In the genomic region with DNA sequence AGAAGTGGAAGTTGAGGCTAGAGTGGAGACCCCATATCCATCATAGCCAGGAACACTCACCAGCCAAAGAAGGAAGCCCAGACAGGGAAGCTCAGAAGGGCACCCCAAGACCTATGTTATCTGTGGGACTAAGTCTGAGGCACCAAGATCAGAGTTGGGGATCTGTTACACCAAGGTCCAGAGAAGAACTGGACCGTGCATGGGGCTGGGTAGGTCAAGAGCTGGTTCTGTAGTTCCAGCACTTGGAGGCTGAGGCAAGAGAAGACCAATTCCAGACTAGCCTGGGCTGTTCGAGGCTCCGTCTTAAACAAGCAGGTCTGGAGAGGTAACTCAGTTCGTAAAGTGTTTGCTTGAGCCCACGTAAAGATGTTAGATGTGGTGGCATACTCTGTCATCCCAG, we compare ENCODE assay signal across 12 mouse cellular contexts. TPM values are rescaled to one million over a fixed set of nuclear protein-coding genes. Genes with fewer than 3 reads are reported as not detected.
A peak's percentile ranks its signal among the peaks of the same experiment; 100 is the strongest.
DNase-seq lines count a peak whose midpoint lies in the region; ATAC-seq and TF ChIP-seq lines count a peak whose summit lies in the region.
"Had no signal": no experiment of that assay in that cellular context is flagged by ENCODE, and none has a peak within 500 bp of the region (broad histone marks: within the 10 kb centered on the region; RNA-seq: fewer than 3 reads in every experiment).

No protein-coding gene starts in this region.

- no peaks in the 10 kb centered on the region; the same call in 1 of the 2 replicates for H3K36me3 ChIP-seq in heart, adult 2 months (ENCODE audit: control insufficient read depth, insufficient read depth, low read length)
- no peaks in the 10 kb centered on the region for H3K36me3 ChIP-seq in lung, embryonic 15.5 days
- H3K36me3 ChIP-seq in intestine, embryonic 14.5 days (ENCODE audit: control insufficient read depth, insufficient read depth, low read length): no peaks in the 10 kb centered on the region
- no peaks in the 10 kb centered on the region for H3K36me3 ChIP-seq in stomach, embryonic 15.5 days
- no peaks in the 10 kb centered on the region for H3K36me3 ChIP-seq in midbrain, embryonic 15.5 days (replicated peaks)
- H3K36me3 ChIP-seq: limb, embryonic 13.5 days had no signal

- intact Hi-C loops in heart, adult 2 months (cut with DNase I): loop anchor here (10.0 kb wide), 1 partner anchor 409 kb away; no protein-coding TSS in a partner anchor
- intact Hi-C loops in heart, postnatal 25 days (cut with DNase I): no loop called here

- TF ChIP-seq POLR2A in heart, adult 2 months (IDR thresholded peaks at IDR 0.05; ENCODE audit: insufficient read depth, low read depth, low read length): no peak

- peak overlapping the region; percentile 36; the same call in 1 of the 2 replicates for H3K9ac ChIP-seq in heart, adult 2 months (ENCODE audit: low read depth, low read length)
- H3K9ac ChIP-seq in lung, embryonic 15.5 days: no peak overlapping the region
- no peak overlapping the region for H3K9ac ChIP-seq in intestine, embryonic 14.5 days (ENCODE audit: low read length)
- no peak overlapping the region for H3K9ac ChIP-seq in stomach, embryonic 15.5 days
- no peak overlapping the region for H3K9ac ChIP-seq in midbrain, embryonic 15.5 days
- H3K9ac ChIP-seq: forebrain, embryonic 13.5 days; limb, embryonic 13.5 days had no signal

- WGBS in heart, adult 2 months: 81% methylated on average over 5 of the region's 5 CpGs
- WGBS in lung, embryonic 15.5 days: 77% methylated on average over 5 of the region's 5 CpGs
- 87% methylated on average over 5 of the region's 5 CpGs for WGBS in intestine, embryonic 14.5 days
- 80% methylated on average over 5 of the region's 5 CpGs for WGBS in stomach, embryonic 15.5 days
- 94% methylated on average over 5 of the region's 5 CpGs for WGBS in midbrain, embryonic 15.5 days

- no peaks in the 10 kb centered on the region for H3K27me3 ChIP-seq in heart, adult 2 months (ENCODE audit: control insufficient read depth, insufficient read depth, low read length)
- no peaks in the 10 kb centered on the region for H3K27me3 ChIP-seq in lung, embryonic 15.5 days
- H3K27me3 ChIP-seq in intestine, embryonic 14.5 days (replicated peaks; ENCODE audit: control insufficient read depth, insufficient read depth, low read length): no peaks in the 10 kb centered on the region
- H3K27me3 ChIP-seq in stomach, embryonic 15.5 days (replicated peaks): no peaks in the 10 kb centered on the region
- no peaks in the 10 kb centered on the region for H3K27me3 ChIP-seq in midbrain, embryonic 15.5 days (replicated peaks)

- TF ChIP-seq EP300 in heart, adult 2 months (IDR thresholded peaks at IDR 0.05; ENCODE audit: insufficient read depth, low read depth, low read length): no peak

- peaks cover 2% of the 10 kb centered on the region; the same call in 1 of the 2 replicates for H3K79me2 ChIP-seq in heart, adult 2 months (replicated peaks; ENCODE audit: control insufficient read depth, insufficient read depth, low read length)

- no peak for ATAC-seq in lung, embryonic 15.5 days (ENCODE audit: borderline replicate concordance, extremely low read depth, low FRiP score, low TSS enrichment)
- no peak for ATAC-seq in intestine, embryonic 14.5 days (replicated peaks; ENCODE audit: low FRiP score, low TSS enrichment, low read depth)
- ATAC-seq in stomach, embryonic 15.5 days (ENCODE audit: insufficient read depth, low FRiP score, low read depth): no peak
- no peak for ATAC-seq in inflammation-experienced regulatory T-cells, adult 6 months
- ATAC-seq in midbrain, embryonic 15.5 days (replicated peaks): no peak
- ATAC-seq: forebrain, embryonic 13.5 days had no signal

- H3K4me1 ChIP-seq in heart, adult 2 months (ENCODE audit: control insufficient read depth, insufficient read depth, low read length): peaks cover 45% of the 10 kb centered on the region
- H3K4me1 ChIP-seq in lung, embryonic 15.5 days: peaks cover 78% of the 10 kb centered on the region
- peaks cover 61% of the 10 kb centered on the region for H3K4me1 ChIP-seq in intestine, embryonic 14.5 days (replicated peaks; ENCODE audit: control insufficient read depth, insufficient read depth, low read length)
- peaks cover 65% of the 10 kb centered on the region for H3K4me1 ChIP-seq in stomach, embryonic 15.5 days
- H3K4me1 ChIP-seq in midbrain, embryonic 15.5 days: peaks cover 53% of the 10 kb centered on the region

- TF ChIP-seq CTCF in heart, adult 2 months (IDR thresholded peaks at IDR 0.05): no peak

- H3K27ac ChIP-seq in heart, adult 2 months: peak overlapping the region; percentile 99
- no peak overlapping the region for H3K27ac ChIP-seq in lung, embryonic 15.5 days
- H3K27ac ChIP-seq in intestine, embryonic 14.5 days (ENCODE audit: low read depth): peak overlapping the region; percentile 66
- H3K27ac ChIP-seq in stomach, embryonic 15.5 days: peak overlapping the region; percentile 86
- H3K27ac ChIP-seq in midbrain, embryonic 15.5 days: no peak overlapping the region
- H3K27ac ChIP-seq: forebrain, embryonic 13.5 days; limb, embryonic 13.5 days had no signal

- H3K4me2 ChIP-seq in lung, embryonic 15.5 days: 0 out of 2 replicates have a peak overlapping the region, but pooled peaks have one; percentile 96
- H3K4me2 ChIP-seq in intestine, embryonic 14.5 days (ENCODE audit: low read length): peak overlapping the region; percentile 93; the same call in 1 of the 2 replicates
- peak overlapping the region; percentile 97 for H3K4me2 ChIP-seq in stomach, embryonic 15.5 days
- H3K4me2 ChIP-seq in midbrain, embryonic 15.5 days: no peak overlapping the region

- peak in 1 of 2 experiments; percentile 38 for DNase-seq in heart, adult 2 months
- no peak for DNase-seq in heart, postnatal 25 days (ENCODE audit: low spot score)
- DNase-seq in lung, adult 18-20 months: no peak
- no peak for DNase-seq in intestine, embryonic 14.5 days (ENCODE audit: low spot score)

- H3K4me3 ChIP-seq in heart, adult 2 months: peak overlapping the region; percentile 93
- H3K4me3 ChIP-seq in lung, embryonic 15.5 days: 0 out of 2 replicates have a peak overlapping the region, but pooled peaks have one; percentile 8
- no peak overlapping the region for H3K4me3 ChIP-seq in intestine, embryonic 14.5 days (ENCODE audit: low read depth, low read length)
- H3K4me3 ChIP-seq in stomach, embryonic 15.5 days (replicated peaks): peak overlapping the region; percentile 82; the same call in 1 of the 2 replicates
- H3K4me3 ChIP-seq in midbrain, embryonic 15.5 days: no peak overlapping the region
- H3K4me3 ChIP-seq: forebrain, embryonic 13.5 days; limb, embryonic 13.5 days had no signal

- no peaks in the 10 kb centered on the region for H3K9me3 ChIP-seq in lung, embryonic 15.5 days
- no peaks in the 10 kb centered on the region for H3K9me3 ChIP-seq in intestine, embryonic 14.5 days (ENCODE audit: control insufficient read depth, low read length)
- no peaks in the 10 kb centered on the region for H3K9me3 ChIP-seq in stomach, embryonic 15.5 days
- H3K9me3 ChIP-seq in midbrain, embryonic 15.5 days: no peaks in the 10 kb centered on the region
- H3K9me3 ChIP-seq: forebrain, embryonic 13.5 days; limb, embryonic 13.5 days had no signal

RNA-seq across cellular contexts. Expression of gene Mafk, which starts 2.8 kb away (rescaled TPM):
- total RNA-seq in heart, adult 2 months (2021): 10 to 100 TPM; 33.2 to 34.1 TPM
- 22.8 and 23.6 TPM in 2 replicates for polyA plus RNA-seq in heart, adult 2 months (2012; rRNA removed)
- total RNA-seq in heart, postnatal 25 days (2021): 10 to 100 TPM; 30.2 to 30.9 TPM
- polyA plus RNA-seq in lung, embryonic 15.5 days (2015; fragmentation: Nextera tagmentation; extraction: Ambion mirVana): 14.1 and 15.3 TPM in 2 replicates
- polyA plus RNA-seq in intestine, embryonic 14.5 days (2014; fragmentation: Nextera tagmentation; extraction: Ambion mirVana): 9.4 and 11.2 TPM in 2 replicates
- 16.1 and 18.3 TPM in 2 replicates for polyA plus RNA-seq in stomach, embryonic 15.5 days (2015; fragmentation: Nextera tagmentation; extraction: Ambion mirVana)
- 10 to 100 TPM; 10.7 to 12.5 (median 11.0) TPM for polyA plus RNA-seq in inflammation-experienced regulatory T-cells, adult 6 months (2017; shearing (Covaris generic))
- polyA plus RNA-seq in midbrain, embryonic 15.5 days (2015; fragmentation: Nextera tagmentation; extraction: Ambion mirVana): 18.2 and 18.8 TPM in 2 replicates

RNA-seq across cellular contexts. Expression of gene Ints1, which starts 18.7 kb away (rescaled TPM):
- 10 to 100 TPM; 40.2 to 40.9 TPM for total RNA-seq in heart, adult 2 months (2021)
- polyA plus RNA-seq in heart, adult 2 months (2012; rRNA removed): 35.1 and 40.3 TPM in 2 replicates
- 10 to 100 TPM; 43.3 to 47.3 TPM for total RNA-seq in heart, postnatal 25 days (2021)
- polyA plus RNA-seq in lung, embryonic 15.5 days (2015; fragmentation: Nextera tagmentation; extraction: Ambion mirVana): 22.8 and 24.7 TPM in 2 replicates
- polyA plus RNA-seq in intestine, embryonic 14.5 days (2014; fragmentation: Nextera tagmentation; extraction: Ambion mirVana): 36.5 and 42.5 TPM in 2 replicates
- 19.2 and 21.3 TPM in 2 replicates for polyA plus RNA-seq in stomach, embryonic 15.5 days (2015; fragmentation: Nextera tagmentation; extraction: Ambion mirVana)
- polyA plus RNA-seq in inflammation-experienced regulatory T-cells, adult 6 months (2017; shearing (Covaris generic)): 10 to 100 TPM; 12.9 to 21.0 (median 16.1) TPM
- polyA plus RNA-seq in midbrain, embryonic 15.5 days (2015; fragmentation: Nextera tagmentation; extraction: Ambion mirVana): 32.8 and 34.3 TPM in 2 replicates

RNA-seq across cellular contexts. Expression of gene Tmem184a, which starts 25.6 kb away (rescaled TPM):
- under 1 TPM in 1 of 2 experiments, not detected in 1; 0.05 TPM for total RNA-seq in heart, adult 2 months (2021)
- polyA plus RNA-seq in heart, adult 2 months (2012; rRNA removed): 0.29 and 1.5 TPM in 2 replicates
- total RNA-seq in heart, postnatal 25 days (2021): under 1 TPM; 0.16 to 0.17 TPM
- 12.5 and 13.2 TPM in 2 replicates for polyA plus RNA-seq in lung, embryonic 15.5 days (2015; fragmentation: Nextera tagmentation; extraction: Ambion mirVana)
- polyA plus RNA-seq in intestine, embryonic 14.5 days (2014; fragmentation: Nextera tagmentation; extraction: Ambion mirVana): 12.5 and 15.1 TPM in 2 replicates
- 27.8 and 32.3 TPM in 2 replicates for polyA plus RNA-seq in stomach, embryonic 15.5 days (2015; fragmentation: Nextera tagmentation; extraction: Ambion mirVana)
- polyA plus RNA-seq in inflammation-experienced regulatory T-cells, adult 6 months (2017; shearing (Covaris generic)): under 1 TPM in 1 of 3 experiments, not detected in 2; 0.12 TPM
- polyA plus RNA-seq in midbrain, embryonic 15.5 days (2015; fragmentation: Nextera tagmentation; extraction: Ambion mirVana): 0.14 and 0.30 TPM in 2 replicates

RNA-seq across cellular contexts. Expression of gene Gm26938, which starts 32.1 kb away (rescaled TPM):
- not detected for total RNA-seq in heart, adult 2 months (2021)
- not detected in 2 replicates for polyA plus RNA-seq in heart, adult 2 months (2012; rRNA removed)
- not detected for total RNA-seq in heart, postnatal 25 days (2021)
- polyA plus RNA-seq in lung, embryonic 15.5 days (2015; fragmentation: Nextera tagmentation; extraction: Ambion mirVana): not detected in 2 replicates
- not detected in 2 replicates for polyA plus RNA-seq in intestine, embryonic 14.5 days (2014; fragmentation: Nextera tagmentation; extraction: Ambion mirVana)
- not detected in 2 replicates for polyA plus RNA-seq in stomach, embryonic 15.5 days (2015; fragmentation: Nextera tagmentation; extraction: Ambion mirVana)
- polyA plus RNA-seq in inflammation-experienced regulatory T-cells, adult 6 months (2017; shearing (Covaris generic)): not detected
- polyA plus RNA-seq in midbrain, embryonic 15.5 days (2015; fragmentation: Nextera tagmentation; extraction: Ambion mirVana): not detected in 2 replicates
- total RNA-seq: common myeloid progenitor, adult 5-6 weeks; hematopoietic stem cell, adult 5-6 weeks had no signal
- polyA plus RNA-seq: forebrain, embryonic 13.5 days; limb, embryonic 13.5 days had no signal

RNA-seq across cellular contexts. Expression of gene Psmg3, which starts 32.5 kb away (rescaled TPM):
- total RNA-seq in heart, adult 2 months (2021): 10 to 100 TPM in 1 of 2 experiments, 1 to 10 TPM in 1; 9.9 to 11.3 TPM
- polyA plus RNA-seq in heart, adult 2 months (2012; rRNA removed): 14.2 and 15.7 TPM in 2 replicates
- total RNA-seq in heart, postnatal 25 days (2021): 10 to 100 TPM; 10.2 to 11.1 TPM
- polyA plus RNA-seq in lung, embryonic 15.5 days (2015; fragmentation: Nextera tagmentation; extraction: Ambion mirVana): 73.9 and 76.8 TPM in 2 replicates
- polyA plus RNA-seq in intestine, embryonic 14.5 days (2014; fragmentation: Nextera tagmentation; extraction: Ambion mirVana): 82.9 and 96.6 TPM in 2 replicates
- polyA plus RNA-seq in stomach, embryonic 15.5 days (2015; fragmentation: Nextera tagmentation; extraction: Ambion mirVana): 73.5 and 74.9 TPM in 2 replicates
- 10 to 100 TPM; 48.7 to 56.0 (median 50.0) TPM for polyA plus RNA-seq in inflammation-experienced regulatory T-cells, adult 6 months (2017; shearing (Covaris generic))
- polyA plus RNA-seq in midbrain, embryonic 15.5 days (2015; fragmentation: Nextera tagmentation; extraction: Ambion mirVana): 74.0 and 78.2 TPM in 2 replicates

Comparison
In these comparisons a context has a peak if more than half of its experiments do, and no peak if none do; other contexts are left out.
1. H3K27ac ChIP-seq: peak in heart, adult 2 months (single experiment), intestine, embryonic 14.5 days (single experiment) and stomach, embryonic 15.5 days (single experiment); none in lung, embryonic 15.5 days (single experiment) and midbrain, embryonic 15.5 days (single experiment).
2. H3K4me3 ChIP-seq: peak in heart, adult 2 months (single experiment), lung, embryonic 15.5 days (single experiment) and stomach, embryonic 15.5 days (single experiment); none in intestine, embryonic 14.5 days (single experiment) and midbrain, embryonic 15.5 days (single experiment).